Mouse (Mus musculus) spleen, adult 2 months (tissue): ENCODE data around the gene Zfp786.

Experiments
- CTCF ChIP-seq: fragments of 200-500 bp; IDR thresholded peaks from 2 replicates; pipeline ENCODE4 v1.5.1; 2011; ENCODE audit warnings: mild to moderate bottlenecking, inconsistent platforms; ENCODE audit not compliant: insufficient read depth, insufficient read length, insufficient replicate concordance; ENCODE audit errors: extremely low read depth
- POLR2A ChIP-seq: fragments of 200-500 bp; IDR thresholded peaks from 2 replicates; pipeline ENCODE4 v1.6.1; 2011; ENCODE audit warnings: low read depth, low read length, inconsistent platforms

DNA sequence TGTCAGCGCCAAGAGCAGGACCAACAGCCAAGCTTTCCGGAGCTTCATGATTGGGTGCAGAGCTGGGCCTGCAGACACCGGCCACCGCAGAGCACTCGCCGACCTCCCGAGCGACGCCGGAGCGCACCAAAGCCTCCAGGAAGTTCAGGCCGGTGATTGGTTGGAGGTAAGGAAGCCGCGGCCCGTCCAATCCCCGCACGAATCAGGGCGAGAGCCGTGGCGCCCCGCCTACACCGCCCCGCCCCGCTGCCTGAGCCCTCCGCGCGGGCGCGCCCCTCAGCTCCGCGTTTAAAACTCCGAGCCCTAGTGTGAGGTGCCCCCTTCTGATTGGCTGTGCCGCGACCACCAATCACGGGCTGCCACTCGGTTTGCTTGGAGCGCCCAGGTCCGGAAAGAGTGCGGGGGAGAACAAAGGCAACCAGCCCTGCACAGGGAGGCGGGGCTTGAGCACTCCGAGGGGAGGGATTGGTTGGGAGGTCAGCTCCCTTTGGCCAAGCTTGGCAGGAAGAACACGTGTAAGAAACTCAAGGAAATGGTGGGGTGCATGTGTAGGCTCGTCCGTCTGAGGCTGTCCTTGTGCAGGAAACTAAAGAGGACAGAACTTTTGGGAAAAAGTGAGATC lies 17.3 kb downstream of the Zfp786 start, which contains the start of gene Pdia4:
- TF ChIP-seq POLR2A (peak; percentile 90), CTCF (no peak)
